Mouse (Mus musculus) heart, postnatal 10 days (tissue): Measurements from ENCODE around the gene Calcoco1. TPM values are rescaled to one million over a fixed set of nuclear protein-coding genes. Genes with fewer than 3 reads are reported as not detected.

ENCODE experiments used
- microRNA-seq, 2 experiments: library from miRNA; unstranded; fragments of <30 nt; microRNA quantifications; one replicate each; pipeline ENCODE4 v1.2.0; 2022
- total RNA-seq, 2 experiments: library from RNA; stranded (reverse); gene quantifications; 2 replicates each; pipeline ENCODE4 v1.2.3; 2021

Gene Calcoco1
- total RNA-seq, 2 experiments from 2014 or later = 90.9 to 100 TPM

Small RNA genes within 50 kb of the gene (microRNA-seq; reads per million reads assigned to microRNA genes)
- 0 reads per million in 2 experiments for gene Mir688

Other genes with a start within 250 kb of the Calcoco1 start
- gene Gm10337, start 218.5 kb downstream of the Calcoco1 start, total RNA-seq = 1 to 10 TPM in 1 of 2 experiments, not detected in 1; 3.6 TPM
- 1 to 10 TPM; 5.1 to 5.2 TPM for gene Map3k12, start 205.1 kb downstream of the Calcoco1 start, total RNA-seq
- gene Tarbp2, start 204.0 kb downstream of the Calcoco1 start, total RNA-seq = 10 to 100 TPM; 45.9 to 53.1 TPM
- 1 to 10 TPM; 1.4 to 3.8 TPM for gene Npff, start 197.2 kb downstream of the Calcoco1 start, total RNA-seq
- gene Gm28047, start 97.1 kb downstream of the Calcoco1 start, total RNA-seq = 1 to 10 TPM in 1 of 2 experiments, not detected in 1; 1.2 TPM
- gene Atf7, start 96.7 kb downstream of the Calcoco1 start, total RNA-seq = 10 to 100 TPM; 71.3 to 79.2 TPM
- gene Atp5g2, start 49.8 kb downstream of the Calcoco1 start, total RNA-seq = 10 to 100 TPM; 31.1 to 47.4 TPM
- gene Hoxc13, start 198.9 kb upstream of the Calcoco1 start, total RNA-seq = not detected
- not detected for gene Hoxc12, start 214.6 kb upstream of the Calcoco1 start, total RNA-seq
- not detected for gene Hoxc11, start 232.2 kb upstream of the Calcoco1 start, total RNA-seq
- not detected for gene Hoxc10, start 244.6 kb upstream of the Calcoco1 start, total RNA-seq
- gene Hoxc5, start 245.3 kb upstream of the Calcoco1 start, total RNA-seq = under 1 TPM; 0.12 to 0.15 TPM